Mouse (Mus musculus) megakaryocyte-erythroid progenitor cell, adult 5-6 weeks (primary cell): ENCODE data around the gene Slco2a1. TPM values are rescaled to one million over a fixed set of nuclear protein-coding genes. Genes with fewer than 3 reads are reported as not detected.

Experiments used
- ATAC-seq: replicated peaks from 2 replicates; pipeline ENCODE4 v1.8.0; 2016; ENCODE audit warnings: mild to moderate bottlenecking, inconsistent platforms; ENCODE audit not compliant: severe bottlenecking, poor library complexity, low FRiP score, low TSS enrichment
- total RNA-seq, 2 experiments: library from RNA; stranded (forward) in 1 of 2; stranded (reverse) in 1 of 2; fragments of 200-1000, 215-1000 nt in 1 of 2; fragments of >200 nt in 1 of 2; fragmentation: Nextera tagmentation in 1 of 2; gene quantifications; 2 replicates each; pipeline ENCODE4 v1.2.3; 2014 to 2017

The Slco2a1 gene
- total RNA-seq, 2 experiments from 2014 or later = not detected

DNA sequence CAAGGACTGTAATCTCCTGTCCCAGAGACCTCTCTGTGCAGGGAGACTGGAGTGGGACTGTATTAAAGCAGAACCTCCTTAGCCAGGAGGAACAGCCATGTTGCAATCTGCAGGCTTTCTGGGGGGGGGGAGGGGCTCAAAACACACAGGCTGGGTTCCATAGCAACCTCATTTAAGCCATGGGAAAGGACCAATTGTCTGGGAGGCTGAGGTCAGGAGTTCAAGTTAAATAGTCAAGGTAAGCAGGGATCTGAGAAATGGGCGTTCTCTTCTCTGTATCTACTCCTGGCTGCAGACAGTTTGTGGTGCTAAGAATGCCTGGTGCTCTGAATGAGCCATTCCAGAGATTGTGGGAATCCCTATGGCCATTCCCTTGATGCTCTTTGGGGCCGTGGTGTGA is 41.5 kb downstream of the Slco2a1 start:
- no peak for ATAC-seq

DNA sequence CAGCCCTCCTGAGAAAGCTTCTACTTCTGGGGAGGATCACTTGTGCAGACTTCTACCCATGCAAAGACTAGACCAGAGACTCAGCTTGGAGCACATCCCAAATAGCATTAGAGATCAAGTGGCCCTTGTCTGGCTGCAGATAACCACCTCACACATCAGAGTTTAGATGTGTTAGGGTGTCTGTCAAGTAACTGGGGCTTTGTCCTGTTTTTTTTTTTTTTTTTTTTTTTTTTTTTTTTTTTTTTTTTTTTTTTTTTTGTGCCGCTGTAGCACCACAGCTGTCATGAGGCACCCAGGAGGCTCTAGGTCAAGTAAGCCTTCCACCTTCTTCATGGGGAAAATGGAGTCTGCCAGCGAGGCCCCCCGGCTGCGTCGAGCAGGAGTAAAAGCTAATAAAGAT is 42.7 kb downstream of the Slco2a1 start:
- ATAC-seq = no peak

DNA sequence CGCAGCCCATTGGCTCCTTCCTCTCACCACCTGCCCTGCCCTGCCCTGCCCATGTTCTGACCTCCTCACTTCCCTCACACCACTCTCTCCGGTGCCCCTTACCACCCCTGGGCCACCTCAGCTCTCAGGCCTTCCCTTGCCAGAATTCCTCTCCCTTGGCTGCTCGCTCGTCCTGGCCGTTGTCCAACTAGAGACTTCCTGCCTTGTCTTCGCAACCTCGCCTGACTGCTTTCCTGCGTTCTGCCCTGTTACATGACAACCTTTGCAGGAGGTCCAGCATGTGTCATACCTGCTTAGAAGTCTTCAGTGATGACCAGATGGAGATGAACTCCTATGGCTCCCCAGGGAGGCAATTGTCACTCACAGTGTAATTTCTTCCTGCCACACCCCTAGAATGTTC is 43.7 kb downstream of the Slco2a1 start:
- no peak for ATAC-seq

DNA sequence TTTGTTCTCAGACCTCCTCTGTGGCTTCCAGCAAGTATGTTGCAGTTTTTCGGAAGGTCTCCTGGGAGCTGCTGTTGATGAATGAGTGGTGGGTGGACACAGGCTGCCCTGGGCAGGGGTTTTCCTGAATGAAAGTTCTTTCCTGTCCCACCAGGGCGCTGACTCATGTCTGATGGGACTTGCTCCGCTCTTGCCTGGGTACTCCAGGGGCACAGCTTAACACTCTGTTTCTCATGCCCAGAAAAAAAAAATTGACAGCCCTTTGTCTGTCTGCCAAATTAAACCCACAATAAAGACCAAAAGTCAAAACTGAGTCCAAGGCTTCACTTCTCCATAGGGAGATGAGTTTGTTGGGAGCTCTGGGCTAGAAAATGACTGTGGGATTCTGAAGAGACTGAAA is 44.9 kb downstream of the Slco2a1 start:
- ATAC-seq = no peak

DNA sequence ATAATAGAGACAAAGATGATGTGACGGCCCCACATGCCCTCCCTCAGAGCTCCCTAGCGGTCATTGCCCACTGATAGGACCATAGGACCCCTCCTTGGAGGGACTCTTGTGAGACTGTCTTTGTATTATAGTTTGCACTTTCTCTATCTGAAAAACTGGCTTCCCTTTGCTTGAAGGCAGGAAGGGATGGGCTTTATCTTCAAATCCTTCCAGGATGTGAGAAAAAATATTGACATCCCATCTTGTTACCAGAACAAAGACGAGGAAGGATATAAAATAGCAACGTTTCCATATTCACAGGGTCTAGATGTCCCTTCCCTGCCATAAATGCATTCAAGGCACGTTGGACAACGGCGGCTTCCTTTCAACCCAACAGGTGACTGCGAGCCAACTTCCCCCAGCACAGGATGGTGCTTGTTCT is 48.5 kb downstream of the Slco2a1 start:
- ATAC-seq = no peak

DNA sequence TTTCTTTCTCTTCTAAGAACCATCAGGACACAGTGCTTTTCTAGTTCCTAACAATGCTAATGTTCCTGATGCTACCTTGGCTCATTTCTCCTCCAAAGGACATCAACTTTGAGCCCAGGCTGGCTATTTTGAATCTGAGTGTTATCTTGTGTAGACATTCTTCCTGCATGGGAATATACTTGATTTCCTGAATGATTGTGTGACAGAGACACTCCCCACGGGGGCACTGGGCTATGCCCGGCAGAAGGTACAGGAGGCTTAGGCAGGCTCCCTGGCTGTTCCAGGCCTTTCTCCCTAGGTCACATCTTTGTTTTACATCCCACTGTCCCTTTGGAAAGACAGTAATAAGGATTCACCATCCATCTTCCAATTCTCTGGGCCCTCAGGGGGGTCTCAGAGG is 49.8 kb downstream of the Slco2a1 start:
- no peak for ATAC-seq

DNA sequence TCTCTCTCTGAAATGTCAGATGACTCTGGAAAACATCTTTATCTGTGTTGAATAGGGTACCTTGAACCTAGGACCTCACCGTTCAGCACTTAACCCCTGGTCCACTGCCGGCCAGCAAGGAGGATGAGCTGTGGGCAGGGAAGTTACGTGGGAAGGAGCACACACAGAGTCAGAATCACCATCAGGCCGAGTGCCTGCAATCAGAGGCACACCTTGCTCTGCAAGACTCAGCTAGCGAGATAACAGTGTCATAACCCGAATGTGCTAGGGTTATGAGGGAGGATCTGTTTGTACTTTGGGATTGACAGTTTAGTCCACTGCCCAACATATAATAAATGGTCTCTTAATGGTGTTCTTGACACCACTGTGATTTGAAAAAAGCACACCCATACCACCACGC is 50.2 kb downstream of the Slco2a1 start:
- ATAC-seq = no peak

DNA sequence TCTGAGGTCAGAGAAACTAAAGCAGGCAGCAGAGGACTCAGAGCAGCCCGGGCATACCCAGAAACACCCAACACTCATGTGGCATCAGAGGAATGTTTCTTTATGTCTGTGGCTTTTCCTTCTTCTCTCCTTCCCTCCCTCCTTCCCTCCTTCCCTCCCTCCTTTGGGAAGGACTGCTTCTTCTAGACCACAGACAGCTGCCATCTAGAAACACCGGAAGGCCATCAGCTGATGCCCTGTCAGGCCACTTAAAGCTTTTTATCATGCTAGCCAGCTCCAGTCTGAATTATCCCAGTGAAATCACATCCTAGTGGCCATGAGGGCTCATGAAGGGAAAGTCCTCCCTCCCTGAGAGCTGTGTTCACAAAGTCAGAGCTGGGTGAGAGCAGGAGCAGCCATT is 52.1 kb downstream of the Slco2a1 start:
- no peak for ATAC-seq

DNA sequence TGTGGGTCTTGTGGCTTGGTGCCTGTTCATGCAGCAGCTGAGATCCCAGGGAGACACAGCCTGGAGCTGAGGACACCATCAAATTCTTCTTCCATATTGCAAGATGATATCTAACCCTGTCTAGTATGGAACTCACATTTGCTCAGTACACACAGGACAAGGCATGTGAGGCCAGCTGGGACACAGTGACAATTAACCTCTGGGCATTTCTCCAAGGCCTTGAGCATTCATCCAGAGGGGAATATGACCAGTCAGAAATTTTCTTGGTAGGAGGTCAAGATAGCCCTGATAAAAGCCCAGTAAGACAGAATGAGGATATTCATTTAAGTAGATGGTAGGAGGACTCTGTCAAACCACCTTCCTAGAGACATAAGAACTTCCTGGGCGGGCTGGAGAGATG is 56.9 kb downstream of the Slco2a1 start:
- no peak for ATAC-seq

DNA sequence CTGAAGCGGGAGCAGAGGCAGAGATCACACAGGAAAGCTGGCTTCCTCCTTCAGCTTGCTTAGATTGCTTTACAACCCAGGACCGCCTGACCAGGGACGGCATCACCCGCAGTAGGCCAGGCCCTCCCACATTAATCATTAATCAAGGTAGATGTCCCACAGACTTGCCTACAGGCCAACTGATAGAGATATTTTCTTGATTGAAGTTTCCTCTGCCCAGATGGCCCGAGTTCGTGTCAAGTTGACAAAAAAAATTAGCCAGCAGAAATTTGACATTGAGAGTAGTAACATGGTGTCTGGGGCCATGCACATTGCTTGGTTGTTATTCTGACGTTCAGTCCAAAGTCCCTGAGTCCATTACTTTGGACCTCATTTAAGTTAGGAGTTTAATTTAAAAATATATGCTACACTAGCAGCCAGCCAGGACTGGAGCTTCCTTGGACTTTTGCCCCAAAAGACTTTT is 60.6 kb downstream of the Slco2a1 start:
- no peak for ATAC-seq

DNA sequence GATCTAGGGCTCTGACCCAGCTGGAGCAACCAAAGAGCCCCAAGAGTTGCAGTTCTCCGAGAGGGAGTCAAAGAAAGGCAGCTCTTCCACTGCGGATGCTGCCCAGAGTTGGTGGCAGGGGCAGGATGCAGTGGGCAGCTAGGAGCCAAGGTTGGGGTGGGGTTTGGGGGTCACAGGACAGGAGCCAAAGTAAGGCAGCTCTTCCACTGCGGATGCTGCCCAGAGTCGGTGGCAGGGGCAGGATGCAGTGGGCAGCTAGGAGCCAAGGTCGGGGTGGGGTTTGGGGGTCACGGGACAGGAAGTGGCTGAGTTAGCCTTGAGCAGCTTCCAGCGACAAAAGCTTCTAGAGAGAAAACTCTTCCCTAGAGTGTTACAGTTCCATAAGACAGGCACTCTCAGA is 65.3 kb downstream of the Slco2a1 start:
- ATAC-seq = no peak

DNA sequence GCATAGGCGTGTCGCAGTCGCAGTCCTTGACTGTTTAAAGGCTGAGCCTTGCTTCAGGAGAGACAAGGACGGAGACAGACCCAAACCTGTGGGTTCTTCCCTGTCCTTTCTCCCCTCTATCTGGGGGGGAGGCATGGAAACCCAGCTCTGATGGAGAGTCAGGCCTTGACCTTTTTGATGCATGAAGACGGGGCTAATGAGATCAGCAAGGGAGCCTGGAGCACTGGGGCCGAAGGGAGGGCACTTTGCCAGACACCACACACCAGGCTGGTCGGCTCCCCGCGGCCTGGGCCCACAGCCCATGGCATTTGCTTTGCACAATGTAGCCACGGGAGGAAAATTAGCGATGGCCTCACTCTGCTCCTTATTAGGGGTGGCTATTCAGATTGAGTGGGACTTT is 66.5 kb downstream of the Slco2a1 start:
- ATAC-seq = no peak

DNA sequence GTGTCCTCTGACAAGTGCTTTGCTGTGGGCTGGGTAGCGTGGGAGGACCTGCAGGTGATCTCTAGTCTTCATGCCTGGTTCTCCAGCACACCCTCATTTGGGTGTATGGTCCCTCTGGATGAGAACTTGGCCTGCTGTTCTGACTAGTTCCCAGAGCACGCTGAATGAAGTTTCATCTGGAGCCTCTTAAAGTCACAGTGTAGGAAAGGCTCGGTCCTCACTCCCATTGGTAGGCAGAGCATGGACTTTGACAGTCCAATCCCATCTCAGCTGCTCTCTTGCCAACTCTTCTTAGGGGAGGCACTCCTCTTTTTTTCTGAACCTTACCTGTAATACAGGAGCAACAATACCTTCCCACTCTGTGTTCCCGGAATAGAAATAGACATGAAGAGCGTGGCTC is 67.7 kb downstream of the Slco2a1 start:
- ATAC-seq = no peak

DNA sequence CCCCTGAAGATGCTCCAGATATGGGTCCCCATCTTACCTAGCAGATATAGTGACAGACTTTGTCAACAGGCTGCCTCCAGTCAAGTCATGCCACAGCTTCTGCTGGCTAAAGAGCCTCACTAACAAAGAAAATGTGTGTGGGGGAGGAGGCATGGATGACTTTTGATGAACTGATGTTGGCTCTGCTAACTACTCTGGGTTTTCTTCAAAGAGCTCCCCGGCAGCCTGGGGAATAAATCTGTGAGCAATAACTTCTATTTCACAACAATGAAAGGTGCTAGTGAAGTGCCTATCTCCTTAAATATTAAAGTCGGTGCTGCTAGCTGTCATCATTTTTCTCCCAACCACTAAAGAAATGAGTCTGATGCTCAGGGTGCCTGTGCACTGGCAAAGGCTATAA is 72.0 kb downstream of the Slco2a1 start:
- ATAC-seq = no peak

DNA sequence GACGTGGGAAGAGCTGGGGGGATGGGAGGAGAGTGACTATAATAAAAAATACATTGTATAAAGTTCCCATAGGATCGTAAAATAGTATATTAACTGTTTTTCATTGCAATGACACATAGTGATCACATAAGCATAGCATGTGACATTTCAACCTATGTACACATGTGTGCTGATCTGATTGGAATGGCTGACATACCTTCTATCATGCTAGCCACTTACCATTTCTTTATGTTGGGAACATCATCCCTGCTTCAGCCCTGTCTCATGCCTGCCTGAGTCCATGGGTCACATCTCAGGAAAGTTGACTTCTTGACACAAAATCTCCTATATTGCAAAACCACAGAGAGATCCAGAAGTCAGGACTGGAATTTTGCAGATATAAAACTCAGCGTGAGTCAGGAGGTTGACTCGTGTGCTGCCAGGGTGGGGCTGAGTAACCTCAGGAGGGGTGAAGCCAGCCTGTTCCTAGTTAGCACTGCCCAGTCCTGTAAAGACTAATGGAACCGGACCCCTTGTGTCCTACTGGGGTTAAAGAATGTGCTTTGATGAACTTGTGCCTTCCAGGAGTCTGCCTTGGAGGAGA is 73.0 kb downstream of the Slco2a1 start:
- no peak for ATAC-seq

DNA sequence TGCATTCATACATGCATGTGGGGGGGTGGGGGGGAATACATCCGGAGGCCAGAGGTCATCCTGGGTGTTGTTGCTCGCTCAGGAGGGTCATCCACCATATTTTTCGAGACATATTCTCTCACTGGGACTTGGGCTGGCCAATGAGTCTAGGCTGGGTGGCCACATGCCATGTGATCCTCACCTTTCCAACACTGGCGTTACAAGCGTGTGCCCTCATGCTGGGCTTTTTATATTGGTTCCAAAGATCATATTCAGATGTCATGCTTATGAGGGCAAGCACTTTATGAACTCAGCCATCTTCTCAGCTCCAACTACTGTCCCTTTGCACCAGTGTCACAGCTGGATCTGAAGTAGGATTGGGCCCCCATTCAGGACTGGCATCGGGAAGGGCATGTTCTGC is 75.1 kb downstream of the Slco2a1 start:
- no peak for ATAC-seq

DNA sequence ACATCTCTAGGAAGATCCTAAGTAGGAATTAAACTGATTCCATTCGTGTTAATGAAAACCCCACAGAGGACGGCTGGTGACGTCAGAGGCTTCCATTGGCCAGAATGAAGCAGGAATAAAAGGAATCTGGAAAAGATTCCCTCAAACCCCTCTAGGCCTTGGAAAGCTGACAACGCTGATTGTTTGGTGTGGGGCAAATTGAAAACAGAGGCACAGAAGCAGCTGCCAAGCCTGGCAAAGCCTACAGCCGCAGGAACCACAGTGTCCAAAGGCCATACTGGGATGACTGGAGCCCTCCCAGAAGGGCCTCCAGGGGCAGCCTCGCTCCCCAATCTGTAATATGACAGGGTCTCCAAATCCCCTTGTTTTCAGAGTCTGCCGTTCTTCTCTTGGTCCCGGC is 78.3 kb downstream of the Slco2a1 start:
- no peak for ATAC-seq

DNA sequence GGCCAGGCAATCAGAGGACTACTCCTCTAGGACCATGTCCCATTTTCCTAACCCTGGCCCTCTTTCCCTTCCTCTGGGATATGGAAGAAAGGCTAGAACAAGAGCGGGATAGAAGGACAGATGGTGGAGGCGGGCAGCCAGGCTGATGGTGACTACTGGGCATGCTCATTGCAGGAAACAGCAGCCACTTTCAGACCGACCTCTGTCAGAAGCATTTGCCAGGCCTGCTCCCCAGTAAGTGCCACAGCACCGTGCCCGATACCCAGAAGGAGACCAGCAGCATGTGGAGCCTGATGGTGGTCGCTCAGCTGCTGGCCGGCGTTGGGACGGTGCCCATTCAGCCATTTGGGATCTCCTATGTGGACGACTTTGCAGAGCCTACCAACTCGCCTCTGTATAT is 79.1 kb downstream of the Slco2a1 start:
- no peak for ATAC-seq

DNA sequence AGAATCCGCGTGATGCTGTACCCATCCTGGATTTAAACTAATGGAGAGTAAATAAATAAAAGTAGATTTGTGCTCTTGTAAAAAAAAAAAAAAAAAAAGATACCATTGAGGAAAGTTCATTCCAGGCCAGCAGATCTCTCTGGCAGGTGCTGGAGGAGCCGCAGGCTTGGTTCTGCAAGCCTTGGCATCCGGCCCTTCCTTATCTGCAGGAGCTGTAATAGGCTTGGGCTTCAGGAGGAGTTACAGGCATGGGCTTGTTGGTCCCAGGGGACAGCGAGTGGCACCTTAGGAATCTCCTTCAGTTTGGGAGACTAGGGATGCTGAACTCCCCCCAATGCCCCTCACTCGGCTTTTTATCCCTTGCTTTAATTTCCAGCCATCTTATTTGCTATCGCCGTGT is 80.3 kb downstream of the Slco2a1 start:
- ATAC-seq = no peak

DNA sequence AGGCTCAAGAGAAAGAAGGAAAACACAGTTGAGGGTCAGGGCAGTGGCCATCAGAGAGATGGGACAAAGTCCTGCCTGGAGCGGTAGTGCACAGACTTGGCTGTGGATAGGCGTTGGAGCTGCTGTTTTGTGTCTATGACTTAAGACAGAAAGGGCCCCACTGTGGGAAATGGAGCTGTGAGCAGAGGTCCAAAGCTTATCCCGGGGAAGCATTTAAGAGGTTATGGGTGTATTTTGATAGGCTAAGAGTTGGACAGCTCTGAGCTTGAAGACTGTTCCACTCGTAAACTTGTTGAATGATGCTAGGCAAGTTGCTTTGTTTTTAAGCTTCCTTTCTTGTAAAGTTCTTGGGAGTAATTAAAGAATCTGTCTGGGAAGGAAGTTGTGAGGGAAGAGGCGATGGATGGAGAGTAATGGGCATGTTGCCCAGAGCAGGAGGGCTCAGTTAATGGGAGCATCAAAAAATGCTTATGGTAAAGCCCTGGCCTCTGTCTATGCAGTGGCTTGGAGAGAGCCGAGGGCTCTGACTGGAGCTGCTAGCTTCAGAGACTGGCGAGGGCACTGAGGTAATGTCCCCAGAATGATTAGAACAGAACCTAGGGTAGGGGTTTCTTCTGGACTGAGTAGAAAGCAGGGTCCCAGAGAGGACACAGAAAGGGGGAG is 83.2 kb downstream of the Slco2a1 start:
- no peak for ATAC-seq

DNA sequence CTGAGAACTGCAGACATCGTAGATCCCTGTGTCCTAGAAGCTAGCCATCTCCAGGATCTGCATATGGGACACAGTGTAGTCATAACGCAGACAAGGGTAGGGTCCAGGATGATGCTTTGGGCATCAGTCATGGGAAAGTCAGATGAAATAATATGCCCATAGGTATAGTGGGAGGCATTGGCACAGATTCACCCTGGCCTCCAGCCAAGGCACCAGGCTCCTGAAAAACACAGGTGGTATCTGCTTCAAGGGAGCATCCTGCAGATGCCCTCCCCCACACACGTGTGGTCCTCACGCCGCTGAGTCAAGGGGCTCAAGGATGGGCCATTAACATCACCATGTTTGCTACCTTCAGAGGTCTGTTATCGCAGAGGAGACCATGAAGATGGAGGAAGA is 83.7 kb downstream of the Slco2a1 start:
- no peak for ATAC-seq
